Mouse (Mus musculus) lung, embryonic 16.5 days (tissue): ENCODE data around the gene Fam196b. TPM values are rescaled to one million over a fixed set of nuclear protein-coding genes. Genes with fewer than 3 reads are reported as not detected.

ENCODE experiments used
- ATAC-seq: fragments of 200-750 bp; cut with Nextera tagmentation; 2 replicates; pipeline ENCODE4 v1.8.0; 2017; ENCODE audit warnings: low read depth, mild to moderate bottlenecking, moderate library complexity
- H3K27ac ChIP-seq: fragments of 300-500 bp; sonication (generic); 2 replicates; pipeline ENCODE4 v1.5.1; 2014; ENCODE audit warnings: mild to moderate bottlenecking, control low read depth, low read length
- H3K27me3 ChIP-seq: fragments of 300-500 bp; sonication (generic); 2 replicates; pipeline ENCODE4 v1.6.1; 2014; ENCODE audit warnings: low read depth, low read length, mixed read lengths; ENCODE audit not compliant: control insufficient read depth, insufficient read depth
- H3K36me3 ChIP-seq: fragments of 300-500 bp; sonication (generic); 2 replicates; pipeline ENCODE4 v1.6.1; 2014; ENCODE audit warnings: low read length; ENCODE audit not compliant: control insufficient read depth, insufficient read depth
- H3K4me1 ChIP-seq: fragments of 300-500 bp; sonication (generic); replicated peaks from 2 replicates; pipeline ENCODE4 v1.6.1; 2014; ENCODE audit warnings: low read length, mixed read lengths; ENCODE audit not compliant: control insufficient read depth, insufficient read depth
- H3K4me2 ChIP-seq: fragments of 300-500 bp; sonication (generic); 2 replicates; pipeline ENCODE4 v1.6.1; 2014; ENCODE audit warnings: low read depth, low read length, control low read depth
- H3K4me3 ChIP-seq: fragments of 300-500 bp; sonication (generic); 2 replicates; pipeline ENCODE4 v1.5.1; 2014; ENCODE audit warnings: mild to moderate bottlenecking, low read length, control low read depth
- H3K9ac ChIP-seq: fragments of 300-500 bp; sonication (generic); 2 replicates; pipeline ENCODE4 v1.6.1; 2014; ENCODE audit warnings: low read length, control low read depth
- H3K9me3 ChIP-seq: fragments of 300-500 bp; sonication (generic); 2 replicates; pipeline ENCODE4 v1.6.1; 2016; ENCODE audit warnings: low read length; ENCODE audit not compliant: control insufficient read depth
- WGBS: fragments of 180-500 bp; shearing (Covaris S2); extraction: QIAGEN DNeasy Blood & Tissue Kit; methylation state at CpG from one replicate; pipeline ENCODE4 v1.1.7; 2014; 5-methylcytosine and 5-hydroxymethylcytosine counted together
- polyA plus RNA-seq: library from polyadenylated mRNA; unstranded; fragments of >200 nt; fragmentation: Nextera tagmentation; extraction: Ambion mirVana; gene quantifications from 2 replicates; pipeline ENCODE4 v1.2.1, GENCODE M21; 2015

Gene Fam196b
- polyA plus RNA-seq, 1 experiment from 2014 or later, result not detected

GRCm38 (mm10) chr11:34316176-34316575 is 1.6 kb downstream of the Fam196b start:
- H3K9ac ChIP-seq, result no peak overlapping the region
- H3K36me3 ChIP-seq, result no peaks in the 10 kb centered on the region
- no peaks in the 10 kb centered on the region for H3K9me3 ChIP-seq
- no peak overlapping the region for H3K27ac ChIP-seq
- H3K4me1 ChIP-seq, result no peaks in the 10 kb centered on the region
- ATAC-seq, result no peak
- no peak overlapping the region for H3K4me2 ChIP-seq
- H3K27me3 ChIP-seq, result no peaks in the 10 kb centered on the region; the same call in 1 of the 2 replicates
- H3K4me3 ChIP-seq, result no peak overlapping the region
- 77% methylated on average over 10 of the region's 10 CpGs for WGBS

GRCm38 (mm10) chr11:34317001-34317400 is 2.4 kb downstream of the Fam196b start:
- no peaks in the 10 kb centered on the region for H3K36me3 ChIP-seq
- no peak overlapping the region for H3K9ac ChIP-seq
- no peak for ATAC-seq
- H3K4me1 ChIP-seq, result no peaks in the 10 kb centered on the region
- no peak overlapping the region for H3K27ac ChIP-seq
- H3K27me3 ChIP-seq, result no peaks in the 10 kb centered on the region; the same call in 1 of the 2 replicates
- no peak overlapping the region for H3K4me3 ChIP-seq
- WGBS, result 78% methylated on average over 8 of the region's 8 CpGs
- H3K4me2 ChIP-seq, result no peak overlapping the region
- H3K9me3 ChIP-seq, result no peaks in the 10 kb centered on the region

DNA sequence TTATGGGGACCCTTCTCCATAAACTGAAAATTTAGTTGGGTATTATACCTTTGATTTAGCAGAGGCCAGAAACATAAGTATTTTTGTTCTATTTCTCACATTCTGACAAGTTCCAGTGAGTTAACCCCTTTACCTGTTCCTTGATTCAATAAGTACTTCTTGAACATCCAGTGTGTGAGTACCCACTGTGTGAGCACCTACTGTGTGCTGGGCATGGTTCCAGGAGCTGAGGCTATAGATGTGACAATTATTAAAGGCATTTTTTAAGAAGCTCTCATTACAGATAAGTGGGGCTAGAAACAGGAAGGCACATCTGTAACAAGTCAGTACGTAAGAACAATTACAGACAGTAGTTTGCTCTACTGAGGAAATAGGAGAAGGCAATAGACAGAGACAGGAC is 4.7 kb downstream of the Fam196b start:
- H3K36me3 ChIP-seq, result no peaks in the 10 kb centered on the region
- H3K27ac ChIP-seq, result no peak overlapping the region
- WGBS, result 45% methylated on average over 1 of the region's 1 CpGs
- H3K4me3 ChIP-seq, result no peak overlapping the region
- no peak overlapping the region for H3K4me2 ChIP-seq
- no peaks in the 10 kb centered on the region for H3K9me3 ChIP-seq
- H3K27me3 ChIP-seq, result no peaks in the 10 kb centered on the region
- no peak overlapping the region for H3K9ac ChIP-seq
- no peaks in the 10 kb centered on the region for H3K4me1 ChIP-seq
- no peak for ATAC-seq

- no peaks in the 10 kb centered on the region for H3K27me3 ChIP-seq
- 71% methylated on average over 8 of the region's 8 CpGs for WGBS
- no peak overlapping the region for H3K4me2 ChIP-seq
- no peak overlapping the region for H3K9ac ChIP-seq
- H3K36me3 ChIP-seq, result no peaks in the 10 kb centered on the region
- no peak for ATAC-seq
- H3K27ac ChIP-seq, result no peak overlapping the region
- no peaks in the 10 kb centered on the region for H3K9me3 ChIP-seq
- H3K4me1 ChIP-seq, result no peaks in the 10 kb centered on the region
- H3K4me3 ChIP-seq, result no peak overlapping the region
These were observed 9.0 kb downstream of the Fam196b start for GRCm38 (mm10) chr11:34323664-34324063.

DNA sequence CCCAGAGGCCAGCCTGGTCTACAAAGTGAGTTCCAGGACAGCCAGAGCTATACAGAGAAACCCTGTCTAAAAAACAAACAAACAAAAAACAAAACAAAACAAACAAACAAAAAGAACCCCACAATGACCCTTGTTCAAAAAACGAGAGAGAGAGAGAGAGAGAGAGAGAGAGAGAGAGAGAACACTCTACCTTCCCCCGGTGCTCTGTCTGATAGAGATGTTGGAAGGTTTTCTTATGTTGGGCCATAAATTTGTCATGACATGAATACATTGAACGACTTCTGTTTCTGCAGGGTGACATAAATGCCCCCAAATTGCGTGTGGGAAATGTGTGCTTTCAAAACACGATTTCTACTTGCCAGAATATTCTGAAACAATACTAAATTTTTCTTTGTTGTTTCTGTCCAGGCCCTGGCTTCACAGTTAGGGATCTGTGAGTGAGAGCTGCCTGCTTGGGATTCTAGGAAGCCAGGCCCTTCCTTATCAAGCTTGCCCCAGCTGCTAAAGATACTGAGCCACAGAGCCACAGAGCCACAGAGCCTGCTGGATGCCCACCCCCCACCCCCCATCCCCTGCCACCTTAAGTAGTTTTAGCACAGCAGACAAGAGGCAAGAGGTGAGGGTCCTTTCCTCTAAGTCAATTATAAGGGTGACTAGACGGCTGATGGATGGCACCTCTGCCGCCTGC is 17.9 kb downstream of the Fam196b start:
- no peak overlapping the region for H3K4me3 ChIP-seq
- ATAC-seq, result no peak
- no peak overlapping the region for H3K9ac ChIP-seq
- H3K9me3 ChIP-seq, result no peaks in the 10 kb centered on the region
- H3K4me2 ChIP-seq, result no peak overlapping the region
- WGBS, result 51% methylated on average over 7 of the region's 7 CpGs
- H3K27me3 ChIP-seq, result no peaks in the 10 kb centered on the region
- no peaks in the 10 kb centered on the region; the same call in 1 of the 2 replicates for H3K4me1 ChIP-seq
- no peak overlapping the region for H3K27ac ChIP-seq
- no peaks in the 10 kb centered on the region for H3K36me3 ChIP-seq

GRCm38 (mm10) chr11:34337907-34338306 is 23.3 kb downstream of the Fam196b start:
- no peak for ATAC-seq
- Histone ChIP-seq H3K9me3 (0 out of 2 replicates have a peak, but pooled peaks cover 2% of the 10 kb centered on the region), H3K4me2 (no peak overlapping the region), H3K27ac (no peak overlapping the region), H3K9ac (no peak overlapping the region), H3K4me3 (no peak overlapping the region), H3K27me3 (no peaks in the 10 kb centered on the region), H3K36me3 (no peaks in the 10 kb centered on the region), H3K4me1 (no peaks in the 10 kb centered on the region; the same call in 1 of the 2 replicates)
- 63% methylated on average over 1 of the region's 1 CpGs for WGBS

DNA sequence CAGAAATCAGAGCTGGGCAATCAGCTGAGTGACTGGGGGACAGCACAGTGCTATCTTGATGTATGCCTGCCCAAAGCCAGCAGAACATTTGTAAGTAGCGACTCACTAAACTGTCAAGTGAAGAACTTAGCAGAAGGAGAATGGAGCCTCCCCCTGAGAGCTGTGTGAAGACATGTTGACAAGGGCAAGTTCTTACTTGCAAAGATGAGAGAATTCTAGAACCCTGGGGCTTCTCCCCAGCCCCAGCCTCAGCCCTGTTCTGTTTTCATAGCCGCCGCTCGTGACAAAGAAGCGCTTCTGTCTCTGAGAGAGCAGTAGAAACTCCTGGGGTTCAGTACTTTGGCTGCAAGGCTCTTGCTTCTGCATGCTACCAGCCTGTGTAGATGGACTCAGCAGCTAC is 25.1 kb downstream of the Fam196b start:
- Histone ChIP-seq H3K4me2 (no peak overlapping the region), H3K36me3 (no peaks in the 10 kb centered on the region), H3K4me3 (no peak overlapping the region), H3K4me1 (no peaks in the 10 kb centered on the region; the same call in 1 of the 2 replicates), H3K27me3 (no peaks in the 10 kb centered on the region), H3K27ac (no peak overlapping the region), H3K9ac (no peak overlapping the region), H3K9me3 (0 out of 2 replicates have a peak, but pooled peaks cover 2% of the 10 kb centered on the region)
- no peak for ATAC-seq
- 40% methylated on average over 5 of the region's 5 CpGs for WGBS

DNA sequence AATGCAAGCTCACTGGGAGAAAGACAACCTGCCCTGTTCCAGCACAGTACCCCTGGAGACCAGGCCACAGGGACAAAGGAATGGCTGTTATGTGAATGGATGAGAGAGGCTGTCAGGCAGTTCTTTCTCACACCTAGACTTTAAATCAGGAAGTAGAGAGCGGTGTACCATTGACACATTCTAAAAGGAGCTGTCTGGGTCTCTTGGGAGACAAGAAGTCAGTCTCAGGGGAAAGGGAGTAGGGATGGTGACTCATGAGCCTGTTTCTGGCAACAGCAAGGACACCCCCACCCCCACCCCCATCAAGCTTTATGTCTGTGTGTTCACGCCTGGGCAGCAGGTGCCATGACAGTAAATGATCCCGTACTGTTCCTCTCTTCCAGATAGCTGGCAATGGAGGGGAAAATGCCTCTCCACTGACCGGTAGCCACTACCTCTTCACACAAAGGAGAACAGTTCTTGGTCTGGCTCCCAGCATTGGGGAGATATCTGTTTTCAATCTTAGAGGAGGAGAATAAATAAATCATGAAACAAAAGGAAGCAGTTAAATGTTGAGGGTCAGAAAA is 29.2 kb downstream of the Fam196b start:
- no peaks in the 10 kb centered on the region for H3K9me3 ChIP-seq
- no peak for ATAC-seq
- 51% methylated on average over 4 of the region's 4 CpGs for WGBS
- H3K27ac ChIP-seq, result no peak overlapping the region
- no peaks in the 10 kb centered on the region; the same call in 1 of the 2 replicates for H3K27me3 ChIP-seq
- no peak overlapping the region for H3K4me3 ChIP-seq
- H3K9ac ChIP-seq, result no peak overlapping the region
- H3K4me2 ChIP-seq, result no peak overlapping the region
- no peaks in the 10 kb centered on the region; the same call in 1 of the 2 replicates for H3K4me1 ChIP-seq
- H3K36me3 ChIP-seq, result no peaks in the 10 kb centered on the region

- no peak for ATAC-seq
- no peaks in the 10 kb centered on the region for H3K36me3 ChIP-seq
- no peaks in the 10 kb centered on the region for H3K9me3 ChIP-seq
- H3K9ac ChIP-seq, result no peak overlapping the region
- no peak overlapping the region for H3K4me2 ChIP-seq
- no peak overlapping the region for H3K27ac ChIP-seq
- no peaks in the 10 kb centered on the region; the same call in 1 of the 2 replicates for H3K4me1 ChIP-seq
- WGBS, result 65% methylated on average over 5 of the region's 5 CpGs
- H3K4me3 ChIP-seq, result no peak overlapping the region
- H3K27me3 ChIP-seq, result no peaks in the 10 kb centered on the region; the same call in 1 of the 2 replicates
These were observed 29.7 kb downstream of the Fam196b start for GRCm38 (mm10) chr11:34344310-34344709.
